Mouse (Mus musculus) layer of hippocampus, adult 18-20 months (tissue): ENCODE measurements at regions not wholly inside any gene's neighbourhood (a gene's known extent, or its start where the extent isn't known, plus 50 kb on each side); places are given as distances from the start of the nearest gene placed in this dataset.

Experiments used
- DNase-seq, 2 experiments: peaks; one replicate each; pipeline ENCODE4 v3.0.0; 2022; ENCODE audit warnings: low spot score in 2 of 2

GRCm38 (mm10) chr7:93424717-93425116 is 345.1 kb downstream of the Fam181b start:
- DNase-seq: no peak

- peak; percentile 17 to 61 for DNase-seq
These were observed 355.4 kb downstream of the Fam181b start for GRCm38 (mm10) chr7:93435034-93435433.

GRCm38 (mm10) chr7:93454071-93454470 is 374.4 kb downstream of the Fam181b start:
- no peak for DNase-seq

GRCm38 (mm10) chr7:93463377-93463776 is 383.7 kb downstream of the Fam181b start:
- peak in 1 of 2 experiments; percentile 2 for DNase-seq

GRCm38 (mm10) chr7:93473371-93473770 is 393.7 kb downstream of the Fam181b start:
- DNase-seq: no peak

- peak; percentile 9 to 53 for DNase-seq
These were observed 431.0 kb downstream of the Fam181b start for GRCm38 (mm10) chr7:93510636-93511035.

GRCm38 (mm10) chr7:93511237-93511636 is 431.6 kb downstream of the Fam181b start:
- DNase-seq: no peak

GRCm38 (mm10) chr7:93559131-93559530 is 479.5 kb downstream of the Fam181b start:
- DNase-seq: no peak

- DNase-seq: peak in 1 of 2 experiments; percentile 14
These were observed 497.9 kb downstream of the Fam181b start for GRCm38 (mm10) chr7:93577523-93577922.

GRCm38 (mm10) chr7:93587121-93587520 is 507.5 kb downstream of the Fam181b start:
- DNase-seq: no peak

GRCm38 (mm10) chr7:93588088-93588487 is 508.4 kb downstream of the Fam181b start:
- peak in 1 of 2 experiments; percentile 0 for DNase-seq
